Comparison of ENCODE assay signal across 11 mouse cellular contexts in the genomic region with DNA sequence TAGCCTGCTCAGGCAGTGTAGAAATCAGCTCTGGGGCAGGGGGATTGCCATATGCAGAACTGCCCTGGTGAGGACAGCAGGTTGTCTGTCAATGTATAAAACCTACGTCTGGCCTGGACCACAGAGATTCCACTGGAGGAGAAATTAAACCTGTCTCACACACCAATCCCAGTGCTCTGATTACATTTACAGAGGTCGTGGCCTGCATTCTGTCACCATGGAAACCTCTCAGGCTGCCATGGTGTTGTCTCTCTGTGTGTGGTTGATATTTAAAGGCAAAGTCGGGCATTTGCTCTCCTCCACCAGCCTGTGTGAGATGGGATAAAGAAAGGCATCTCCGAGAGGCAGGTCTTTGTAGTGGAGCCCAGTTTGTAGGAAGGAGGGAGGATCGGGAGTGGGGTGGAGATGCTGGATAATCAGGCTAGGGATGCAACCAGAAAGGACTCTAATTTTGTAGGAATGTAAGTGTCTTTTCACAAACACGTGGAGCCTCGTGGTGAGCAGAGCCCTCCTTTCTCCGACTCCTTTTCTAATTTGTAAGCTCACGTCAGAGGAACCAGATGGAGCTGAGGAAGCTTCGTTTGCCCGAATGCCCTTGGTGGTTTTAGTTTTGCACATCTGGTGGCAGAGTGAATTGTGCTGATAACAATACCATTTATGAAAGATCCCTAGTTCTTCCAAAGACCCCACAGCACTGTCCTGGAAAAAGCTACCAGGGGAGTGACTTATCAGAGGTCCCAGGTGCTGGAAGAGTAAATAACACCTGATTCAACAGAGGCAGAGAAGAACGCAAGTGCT. TPM values are rescaled to one million over a fixed set of nuclear protein-coding genes. Genes with fewer than 3 reads are reported as not detected.
DNase-seq lines count a peak whose midpoint lies in the region; ATAC-seq and TF ChIP-seq lines count a peak whose summit lies in the region.
"Had no signal": no experiment of that assay in that cellular context is flagged by ENCODE, and none has a peak within 500 bp of the region (broad histone marks: within the 10 kb centered on the region; RNA-seq: fewer than 3 reads in every experiment).

No protein-coding gene starts in this region.

- H3K4me3 ChIP-seq in forebrain, postnatal 0 days (ENCODE audit: low read depth, low read length), result no peak overlapping the region
- H3K4me3 ChIP-seq in midbrain, embryonic 14.5 days (replicated peaks; ENCODE audit: low read depth, low read length), result no peak overlapping the region
- H3K4me3 ChIP-seq in intestine, embryonic 16.5 days (ENCODE audit: low read length), result no peak overlapping the region
- H3K4me3 ChIP-seq in left cerebral cortex, adult 2 months, result no peak overlapping the region
- H3K4me3 ChIP-seq: limb, embryonic 15.5 days had no signal

- ATAC-seq in forebrain, postnatal 0 days, result peak; percentile 93
- peak; percentile 53; the same call in 1 of the 2 replicates for ATAC-seq in midbrain, embryonic 14.5 days (ENCODE audit: low FRiP score, low TSS enrichment)
- no peak for ATAC-seq in intestine, embryonic 16.5 days

- H3K9ac ChIP-seq in forebrain, postnatal 0 days, result no peak overlapping the region
- H3K9ac ChIP-seq in midbrain, embryonic 14.5 days (replicated peaks; ENCODE audit: low read length), result no peak overlapping the region
- H3K9ac ChIP-seq in intestine, embryonic 16.5 days (ENCODE audit: low read depth, low read length), result no peak overlapping the region
- H3K9ac ChIP-seq: limb, embryonic 15.5 days had no signal

- no peak for TF ChIP-seq CTCF in brain, embryonic 14.5 days (IDR thresholded peaks at IDR 0.05; ENCODE audit: borderline replicate concordance, extremely low read depth, insufficient read depth, insufficient read length)
- TF ChIP-seq CTCF in forebrain, postnatal 0 days (IDR thresholded peaks at IDR 0.05; ENCODE audit: low read depth), result no peak
- no peak for TF ChIP-seq CTCF in left cerebral cortex, adult 2 months (IDR thresholded peaks at IDR 0.05)

- peak; percentile 56 for DNase-seq in CD4-positive helper T cell, adult 2 months (ENCODE audit: low read depth, low spot score)
- DNase-seq in brain, embryonic 14.5 days (ENCODE audit: low read depth), result peak; percentile 91
- peak; percentile 71 for DNase-seq in forebrain, postnatal 0 days
- peak; percentile 78 for DNase-seq in midbrain, embryonic 14.5 days
- no peak for DNase-seq in urinary bladder, postnatal 4 days (ENCODE audit: low spot score in 2 of 2)
- no peak for DNase-seq in frontal cortex, postnatal 25 days (ENCODE audit: low spot score in 2 of 2)
- no peak for DNase-seq in left cerebral cortex, adult 2 months (ENCODE audit: extremely low spot score in 1 of 2, low spot score in 2 of 2)
- DNase-seq: cerebellum, adult 11 months had no signal

- H3K4me2 ChIP-seq in forebrain, postnatal 0 days (ENCODE audit: low read depth), result no peak overlapping the region
- peak overlapping the region; percentile 11; the same call in 1 of the 2 replicates for H3K4me2 ChIP-seq in midbrain, embryonic 14.5 days (ENCODE audit: low read length)
- no peak overlapping the region for H3K4me2 ChIP-seq in intestine, embryonic 16.5 days (ENCODE audit: low read depth, low read length)
- H3K4me2 ChIP-seq: limb, embryonic 15.5 days had no signal

- no peaks in the 10 kb centered on the region for H3K36me3 ChIP-seq in forebrain, postnatal 0 days (ENCODE audit: insufficient read depth)
- H3K36me3 ChIP-seq in midbrain, embryonic 14.5 days (ENCODE audit: control insufficient read depth, insufficient read depth, low read length), result no peaks in the 10 kb centered on the region
- no peaks in the 10 kb centered on the region for H3K36me3 ChIP-seq in intestine, embryonic 16.5 days (ENCODE audit: control insufficient read depth, insufficient read depth, low read length)
- H3K36me3 ChIP-seq: limb, embryonic 15.5 days had no signal

- 14% methylated on average over 12 of the region's 12 CpGs for WGBS in forebrain, postnatal 0 days
- WGBS in midbrain, embryonic 14.5 days, result 15% methylated on average over 12 of the region's 12 CpGs
- WGBS in intestine, embryonic 16.5 days, result 23% methylated on average over 12 of the region's 12 CpGs

- peak overlapping the region; percentile 66 for H3K27ac ChIP-seq in forebrain, postnatal 0 days (ENCODE audit: low read depth, low read length)
- peak overlapping the region; percentile 86 for H3K27ac ChIP-seq in midbrain, embryonic 14.5 days (replicated peaks; ENCODE audit: low read depth, low read length)
- H3K27ac ChIP-seq in intestine, embryonic 16.5 days (ENCODE audit: low read length), result no peak overlapping the region
- H3K27ac ChIP-seq in left cerebral cortex, adult 2 months, result no peak overlapping the region
- H3K27ac ChIP-seq: limb, embryonic 15.5 days; macrophage had no signal

- TF ChIP-seq POLR2A in brain, embryonic 14.5 days (IDR thresholded peaks at IDR 0.05; ENCODE audit: borderline replicate concordance, extremely low read depth, insufficient read depth, insufficient read length, poor library complexity, severe bottlenecking), result no peak

- H3K9me3 ChIP-seq in forebrain, postnatal 0 days (ENCODE audit: low read length), result no peaks in the 10 kb centered on the region
- no peaks in the 10 kb centered on the region for H3K9me3 ChIP-seq in midbrain, embryonic 14.5 days (ENCODE audit: control insufficient read depth, low read length)
- H3K9me3 ChIP-seq in intestine, embryonic 16.5 days (ENCODE audit: control insufficient read depth, low read length), result no peaks in the 10 kb centered on the region
- H3K9me3 ChIP-seq: limb, embryonic 15.5 days had no signal

- intact Hi-C loops in left cerebral cortex, adult 2 months (cut with DNase I), result no loop called here

- H3K27me3 ChIP-seq in forebrain, postnatal 0 days (ENCODE audit: insufficient read depth, low read length), result no peaks in the 10 kb centered on the region
- no peaks in the 10 kb centered on the region for H3K27me3 ChIP-seq in midbrain, embryonic 14.5 days (ENCODE audit: control insufficient read depth, insufficient read depth, low read length)
- peaks cover 3% of the 10 kb centered on the region; the same call in 1 of the 2 replicates for H3K27me3 ChIP-seq in intestine, embryonic 16.5 days (replicated peaks; ENCODE audit: control insufficient read depth, insufficient read depth, low read length)

- H3K4me1 ChIP-seq in forebrain, postnatal 0 days (ENCODE audit: insufficient read depth), result peaks cover 2% of the 10 kb centered on the region
- H3K4me1 ChIP-seq in midbrain, embryonic 14.5 days (ENCODE audit: control insufficient read depth, insufficient read depth, low read length), result peaks cover 32% of the 10 kb centered on the region
- no peaks in the 10 kb centered on the region for H3K4me1 ChIP-seq in intestine, embryonic 16.5 days (ENCODE audit: control insufficient read depth, insufficient read depth, low read length)
- H3K4me1 ChIP-seq: limb, embryonic 15.5 days had no signal

RNA-seq across cellular contexts. Expression of a gene that starts 7.7 kb away (rescaled TPM):
- 1.9 and 2.3 TPM in 2 replicates for polyA plus RNA-seq in brain, embryonic 14.5 days (2012; rRNA removed)
- total RNA-seq in forebrain, postnatal 0 days (2014; rRNA removed), result 1.6 and 3.2 TPM in 2 replicates
- polyA plus RNA-seq in forebrain, postnatal 0 days (2015; fragmentation: Nextera tagmentation; extraction: Ambion mirVana), result 2.7 and 3.7 TPM in 2 replicates
- 2.9 and 3.9 TPM in 2 replicates for polyA plus RNA-seq in midbrain, embryonic 14.5 days (2014; fragmentation: Nextera tagmentation; extraction: Ambion mirVana)
- 0.67 and 0.88 TPM in 2 replicates for polyA plus RNA-seq in intestine, embryonic 16.5 days (2015; fragmentation: Nextera tagmentation; extraction: Ambion mirVana)
- 1 to 10 TPM; 1.8 to 2.0 TPM for total RNA-seq in left cerebral cortex, adult 2 months (2021)

Comparison
In these comparisons a context has a peak if more than half of its experiments do, and no peak if none do; other contexts are left out.
1. DNase-seq: peak in CD4-positive helper T cell, adult 2 months (single experiment), brain, embryonic 14.5 days (single experiment), forebrain, postnatal 0 days (single experiment) and midbrain, embryonic 14.5 days (single experiment); none in urinary bladder, postnatal 4 days (0 of 2), frontal cortex, postnatal 25 days (0 of 2) and left cerebral cortex, adult 2 months (0 of 2).
2. H3K27ac ChIP-seq: peak in forebrain, postnatal 0 days (single experiment) and midbrain, embryonic 14.5 days (single experiment); none in intestine, embryonic 16.5 days (single experiment) and left cerebral cortex, adult 2 months (single experiment).